Comparison of ENCODE assay signal across 11 mouse cellular contexts in the genomic region with DNA sequence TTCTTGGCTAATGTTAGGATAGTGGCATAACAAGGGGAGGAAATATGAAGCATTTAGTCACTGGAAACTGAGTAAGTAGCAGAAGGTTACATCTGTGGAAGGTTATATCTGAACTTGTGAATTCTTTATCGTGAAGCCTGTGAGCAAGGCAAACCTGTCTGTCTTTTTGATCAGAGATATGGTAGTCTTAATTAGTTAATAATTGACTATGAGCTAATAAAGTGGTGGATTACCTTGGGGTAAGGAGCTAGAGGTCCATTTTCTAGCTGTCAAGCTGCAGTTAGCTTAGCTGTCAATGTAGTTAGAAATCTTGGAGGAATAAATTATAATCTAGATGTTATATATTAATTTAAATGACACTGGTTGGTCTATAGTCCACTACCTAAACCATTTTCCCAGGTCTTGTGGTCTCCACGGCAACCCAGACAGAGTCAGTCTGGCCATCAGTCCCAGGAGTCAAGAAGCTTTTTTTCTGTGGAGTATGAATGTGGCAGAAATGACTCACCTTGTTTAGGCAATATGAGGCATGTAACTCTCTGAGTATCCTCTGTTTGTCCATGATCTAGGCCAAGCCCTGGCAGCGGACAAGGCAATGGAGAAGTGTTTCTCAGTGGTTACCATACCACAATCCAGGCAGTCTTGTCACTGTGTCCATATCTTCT.
"Had no signal": no experiment of that assay in that cellular context is flagged by ENCODE, and none has a peak within 500 bp of the region (broad histone marks: within the 10 kb centered on the region; RNA-seq: fewer than 3 reads in every experiment).

No protein-coding gene starts in this region.

- H3K9ac ChIP-seq: limb, embryonic 15.5 days; liver, embryonic 12.5 days; lung, embryonic 14.5 days had no signal

- H3K36me3 ChIP-seq: limb, embryonic 15.5 days; liver, embryonic 12.5 days; midbrain, embryonic 10.5 days had no signal

- ATAC-seq: liver, embryonic 12.5 days had no signal

- H3K4me3 ChIP-seq: limb, embryonic 15.5 days; liver, embryonic 12.5 days; midbrain, embryonic 10.5 days; myocyte had no signal

- DNase-seq: kidney, adult 18-20 months; kidney, postnatal 10 days; lung, embryonic 14.5 days; lung, postnatal 10 days; lung, postnatal 4 days; midbrain, embryonic 14.5 days; thymus, postnatal 4 days had no signal

- H3K4me2 ChIP-seq: limb, embryonic 15.5 days; liver, embryonic 12.5 days; lung, embryonic 14.5 days had no signal

- H3K4me1 ChIP-seq: limb, embryonic 15.5 days; liver, embryonic 12.5 days had no signal

- H3K27ac ChIP-seq: limb, embryonic 15.5 days; liver, embryonic 12.5 days; midbrain, embryonic 10.5 days had no signal

- H3K27me3 ChIP-seq: limb, embryonic 15.5 days; liver, embryonic 12.5 days had no signal

- H3K9me3 ChIP-seq: limb, embryonic 15.5 days; liver, embryonic 12.5 days; midbrain, embryonic 10.5 days had no signal
